Mouse (Mus musculus) embryonic facial prominence, embryonic 14.5 days (tissue): ENCODE data around the gene Atp5e. TPM values are rescaled to one million over a fixed set of nuclear protein-coding genes. Genes with fewer than 3 reads are reported as not detected.

ENCODE experiments used
- ATAC-seq: fragments of 200-750 bp; cut with Nextera tagmentation; 2 replicates; pipeline ENCODE4 v1.8.0; 2017; ENCODE audit warnings: low read depth, moderate number of reproducible peaks, moderate TSS enrichment
- DNase-seq: peaks from one replicate; pipeline ENCODE4 v3.0.0-alpha.2; 2015; ENCODE audit warnings: low spot score
- H3K27ac ChIP-seq: fragments of 300-500 bp; sonication (generic); replicated peaks from 2 replicates; pipeline ENCODE4 v1.5.1; 2014; ENCODE audit warnings: low read depth, mild to moderate bottlenecking, low read length, moderate library complexity
- H3K27me3 ChIP-seq: fragments of 300-500 bp; sonication (generic); replicated peaks from 2 replicates; pipeline ENCODE4 v1.6.1; 2014; ENCODE audit warnings: low read length; ENCODE audit not compliant: control insufficient read depth, insufficient read depth
- H3K36me3 ChIP-seq: fragments of 300-500 bp; sonication (generic); 2 replicates; pipeline ENCODE4 v1.6.1; 2014; ENCODE audit warnings: low read length, mixed read lengths; ENCODE audit not compliant: control insufficient read depth, insufficient read depth
- H3K4me1 ChIP-seq: fragments of 300-500 bp; sonication (generic); 2 replicates; pipeline ENCODE4 v1.6.1; 2014; ENCODE audit warnings: antibody characterized with exemption, low read length; ENCODE audit not compliant: control insufficient read depth, insufficient read depth
- H3K4me2 ChIP-seq: fragments of 300-500 bp; sonication (generic); 2 replicates; pipeline ENCODE4 v1.6.1; 2014; ENCODE audit warnings: low read depth, mild to moderate bottlenecking, low read length, moderate library complexity, mixed read lengths
- H3K4me3 ChIP-seq: fragments of 300-500 bp; sonication (generic); 2 replicates; pipeline ENCODE4 v1.5.1; 2014; ENCODE audit warnings: low read depth, mild to moderate bottlenecking, low read length
- H3K9ac ChIP-seq: fragments of 300-500 bp; sonication (generic); 2 replicates; pipeline ENCODE4 v1.6.1; 2014; ENCODE audit warnings: low read depth, mild to moderate bottlenecking, low read length, moderate library complexity, mixed read lengths
- H3K9me3 ChIP-seq: fragments of 300-500 bp; sonication (generic); 2 replicates; pipeline ENCODE4 v1.6.1; 2016; ENCODE audit warnings: low read length; ENCODE audit not compliant: control insufficient read depth
- WGBS: fragments of 180-500 bp; shearing (Covaris S2); extraction: QIAGEN DNeasy Blood & Tissue Kit; methylation state at CpG from one replicate; pipeline ENCODE4 v1.1.7; 2014; 5-methylcytosine and 5-hydroxymethylcytosine counted together
- polyA plus RNA-seq: library from polyadenylated mRNA; unstranded; fragments of >200 nt; fragmentation: Nextera tagmentation; extraction: Ambion mirVana; gene quantifications from 2 replicates; pipeline ENCODE4 v1.2.1, GENCODE M21; 2014

Atp5e gene
- polyA plus RNA-seq, 1 experiment from 2014 or later, result 939 TPM

DNA sequence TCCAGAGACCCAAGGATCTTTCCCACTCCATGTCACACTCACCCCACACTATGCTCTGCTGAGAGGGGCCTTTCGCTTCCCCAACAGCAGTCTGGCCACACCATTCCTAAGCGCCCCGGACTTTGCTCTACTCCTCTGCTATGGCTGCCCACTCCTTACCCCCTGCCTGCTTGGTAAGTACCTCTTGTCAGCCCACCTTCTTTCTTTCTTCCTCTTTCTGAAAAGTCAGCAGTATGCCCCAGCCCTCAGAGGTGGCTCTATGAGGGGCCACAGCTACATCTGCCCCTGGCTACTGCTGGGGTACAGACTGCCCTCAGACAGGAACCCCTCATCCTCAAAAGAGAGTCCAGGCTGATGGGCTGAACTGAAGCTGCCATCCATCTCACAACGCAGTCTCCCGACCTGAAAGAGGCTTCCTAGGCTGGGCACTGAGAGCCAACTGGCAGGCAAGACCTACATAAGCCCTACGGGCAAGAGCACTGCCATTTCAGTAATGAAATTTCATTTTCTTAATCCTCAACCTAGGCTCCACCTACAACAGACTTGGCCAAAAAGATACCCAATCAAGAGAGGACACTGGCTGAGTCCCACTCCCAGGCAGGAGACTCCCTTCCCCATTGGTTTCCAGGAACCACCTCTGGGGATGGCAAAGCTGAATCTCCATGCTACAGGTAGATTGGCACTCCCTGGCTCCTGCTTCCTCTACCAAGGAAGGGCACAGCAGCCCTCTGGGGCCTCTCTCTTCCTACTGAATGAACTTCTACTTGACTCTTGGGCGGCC is 26.8 kb downstream of the Atp5e start:
- peaks cover 18% of the 10 kb centered on the region; the same call in 1 of the 2 replicates for H3K36me3 ChIP-seq
- peaks cover 12% of the 10 kb centered on the region; the same call in 1 of the 2 replicates for H3K4me1 ChIP-seq
- 96% methylated on average over 7 of the region's 7 CpGs for WGBS
- H3K27me3 ChIP-seq, result no peaks in the 10 kb centered on the region
- no peaks in the 10 kb centered on the region for H3K9me3 ChIP-seq
- H3K4me2 ChIP-seq, result no peak overlapping the region; the same call in 1 of the 2 replicates
- no peak overlapping the region for H3K9ac ChIP-seq
- H3K27ac ChIP-seq, result no peak overlapping the region
- ATAC-seq, result no peak
- DNase-seq, result no peak
- H3K4me3 ChIP-seq, result no peak overlapping the region

DNA sequence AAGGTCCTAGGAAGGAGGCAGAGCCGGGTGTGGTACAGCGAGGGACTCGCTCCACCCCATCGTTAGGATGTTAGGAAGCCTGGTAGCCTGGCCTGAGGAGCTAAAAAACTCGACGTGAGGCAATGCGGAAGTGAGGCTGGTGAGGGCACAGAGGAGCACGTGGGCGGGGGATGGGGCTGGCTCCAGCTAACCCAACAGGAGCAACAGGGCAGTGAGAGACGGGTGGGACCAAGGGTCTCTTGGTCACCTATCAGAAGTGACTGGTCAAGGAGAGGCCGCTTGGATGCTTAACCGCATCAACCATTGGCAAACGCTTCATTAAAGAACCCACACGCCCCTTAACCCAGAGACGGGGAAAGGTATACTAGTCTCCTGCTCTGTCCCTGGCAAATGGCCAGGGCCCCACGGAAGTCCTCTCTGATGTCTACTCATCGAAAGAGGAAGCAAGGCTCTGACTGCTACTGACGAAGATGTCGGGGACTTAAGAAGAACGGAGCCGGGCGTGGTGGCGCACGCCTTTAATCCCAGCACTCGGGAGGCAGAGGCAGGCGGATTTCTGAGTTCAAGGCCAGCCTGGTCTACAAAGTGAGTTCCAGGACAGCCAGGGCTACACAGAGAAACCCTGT is 27.7 kb downstream of the Atp5e start:
- peaks cover 23% of the 10 kb centered on the region; the same call in 1 of the 2 replicates for H3K36me3 ChIP-seq
- H3K4me3 ChIP-seq, result no peak overlapping the region
- H3K4me2 ChIP-seq, result no peak overlapping the region
- ATAC-seq (no peak), DNase-seq (no peak)
- H3K27me3 ChIP-seq, result no peaks in the 10 kb centered on the region
- H3K9me3 ChIP-seq, result no peaks in the 10 kb centered on the region
- no peak overlapping the region for H3K27ac ChIP-seq
- peaks cover 12% of the 10 kb centered on the region; the same call in 1 of the 2 replicates for H3K4me1 ChIP-seq
- H3K9ac ChIP-seq, result no peak overlapping the region
- 86% methylated on average over 26 of the region's 26 CpGs for WGBS

DNA sequence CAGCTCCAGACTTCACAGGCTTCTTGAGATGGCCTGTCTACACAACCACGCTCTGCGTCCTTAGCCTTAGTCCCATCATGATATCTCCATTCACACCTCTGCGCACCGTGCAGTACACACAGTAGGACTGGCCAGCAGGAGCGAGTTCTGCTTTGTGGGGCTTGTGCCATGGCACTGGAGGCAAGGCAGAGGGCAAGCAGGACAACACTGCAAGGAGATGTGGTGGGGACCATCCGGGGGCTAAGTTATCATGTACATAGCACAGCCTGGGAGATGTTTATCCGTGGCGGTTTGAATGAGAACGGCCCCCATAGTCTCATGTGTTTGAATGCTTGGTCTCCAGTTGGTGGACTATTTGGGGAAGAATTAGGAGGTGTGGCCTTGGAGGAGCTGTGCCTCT is 29.0 kb downstream of the Atp5e start:
- 95% methylated on average over 9 of the region's 9 CpGs for WGBS
- Histone ChIP-seq H3K27me3 (no peaks in the 10 kb centered on the region), H3K27ac (no peak overlapping the region), H3K36me3 (peaks cover 26% of the 10 kb centered on the region; the same call in 1 of the 2 replicates), H3K4me3 (no peak overlapping the region), H3K9me3 (no peaks in the 10 kb centered on the region), H3K4me2 (no peak overlapping the region), H3K4me1 (peaks cover 12% of the 10 kb centered on the region; the same call in 1 of the 2 replicates), H3K9ac (no peak overlapping the region)
- no peak for DNase-seq
- no peak for ATAC-seq

- Histone ChIP-seq H3K4me1 (no peaks in the 10 kb centered on the region), H3K9me3 (no peaks in the 10 kb centered on the region), H3K4me2 (no peak overlapping the region), H3K9ac (no peak overlapping the region), H3K36me3 (peaks cover 68% of the 10 kb centered on the region), H3K27ac (no peak overlapping the region), H3K27me3 (no peaks in the 10 kb centered on the region), H3K4me3 (no peak overlapping the region)
- peak; percentile 41 for DNase-seq
- peak; percentile 31; the same call in 1 of the 2 replicates for ATAC-seq
- WGBS, result 73% methylated on average over 9 of the region's 10 CpGs
Observed at GRCm38 (mm10) chr2:174428996-174429591, 34.8 kb downstream of the Atp5e start.

- Histone ChIP-seq H3K4me2 (no peak overlapping the region), H3K27me3 (no peaks in the 10 kb centered on the region), H3K36me3 (peaks cover 76% of the 10 kb centered on the region), H3K9ac (no peak overlapping the region), H3K9me3 (no peaks in the 10 kb centered on the region), H3K27ac (no peak overlapping the region), H3K4me1 (no peaks in the 10 kb centered on the region), H3K4me3 (no peak overlapping the region)
- WGBS, result 77% methylated on average over 18 of the region's 18 CpGs
- ATAC-seq (no peak), DNase-seq (no peak)
Observed at GRCm38 (mm10) chr2:174428076-174428835, 35.6 kb downstream of the Atp5e start.

DNA sequence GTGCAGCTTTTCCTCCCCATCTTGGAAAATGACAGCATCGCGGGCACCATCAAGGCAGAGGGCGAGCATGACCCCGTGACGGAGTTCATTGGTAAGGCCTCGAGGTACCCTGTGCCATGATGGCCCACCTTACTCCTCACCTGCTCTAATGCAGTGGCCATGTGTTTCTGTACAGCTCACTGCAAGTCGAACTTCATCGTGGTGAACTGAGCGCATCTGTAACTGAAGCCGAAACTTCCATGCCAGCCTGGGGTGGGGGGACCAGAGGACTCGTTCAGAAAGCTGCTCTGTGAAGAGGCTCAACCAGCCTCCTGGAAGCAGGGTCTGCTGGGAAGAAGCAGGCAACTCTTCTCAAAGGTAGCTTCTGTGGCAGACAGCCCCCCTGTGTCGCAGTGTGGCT is 37.0 kb downstream of the Atp5e start:
- ATAC-seq, result no peak
- H3K27ac ChIP-seq, result no peak overlapping the region

GRCm38 (mm10) chr2:174424301-174425085 is 39.4 kb downstream of the Atp5e start:
- 88% methylated on average over 11 of the region's 11 CpGs for WGBS
- Histone ChIP-seq H3K27ac (no peak overlapping the region), H3K4me3 (no peak overlapping the region), H3K36me3 (peaks cover 97% of the 10 kb centered on the region), H3K27me3 (no peaks in the 10 kb centered on the region), H3K4me1 (no peaks in the 10 kb centered on the region), H3K9ac (no peak overlapping the region), H3K4me2 (no peak overlapping the region), H3K9me3 (no peaks in the 10 kb centered on the region)
- no peak for ATAC-seq
- no peak for DNase-seq

More for the DNA sequence above, 37.0 kb downstream of the Atp5e start:
- no peaks in the 10 kb centered on the region for H3K27me3 ChIP-seq
- WGBS, result 93% methylated on average over 12 of the region's 12 CpGs
- peaks cover 83% of the 10 kb centered on the region for H3K36me3 ChIP-seq
- no peak for DNase-seq
- no peaks in the 10 kb centered on the region for H3K9me3 ChIP-seq
- H3K4me3 ChIP-seq, result no peak overlapping the region
- H3K4me2 ChIP-seq, result no peak overlapping the region
- H3K9ac ChIP-seq, result no peak overlapping the region
- no peaks in the 10 kb centered on the region for H3K4me1 ChIP-seq
